Mouse (Mus musculus): ENCODE results near the gene Otx2. TPM values are rescaled to one million over a fixed set of nuclear protein-coding genes. Genes with fewer than 3 reads are reported as not detected.
A peak's percentile ranks its signal among the peaks of the same experiment; 100 is the strongest.

Otx2 gene
- total RNA-seq, 1 experiment: 12.3 TPM

DNA sequence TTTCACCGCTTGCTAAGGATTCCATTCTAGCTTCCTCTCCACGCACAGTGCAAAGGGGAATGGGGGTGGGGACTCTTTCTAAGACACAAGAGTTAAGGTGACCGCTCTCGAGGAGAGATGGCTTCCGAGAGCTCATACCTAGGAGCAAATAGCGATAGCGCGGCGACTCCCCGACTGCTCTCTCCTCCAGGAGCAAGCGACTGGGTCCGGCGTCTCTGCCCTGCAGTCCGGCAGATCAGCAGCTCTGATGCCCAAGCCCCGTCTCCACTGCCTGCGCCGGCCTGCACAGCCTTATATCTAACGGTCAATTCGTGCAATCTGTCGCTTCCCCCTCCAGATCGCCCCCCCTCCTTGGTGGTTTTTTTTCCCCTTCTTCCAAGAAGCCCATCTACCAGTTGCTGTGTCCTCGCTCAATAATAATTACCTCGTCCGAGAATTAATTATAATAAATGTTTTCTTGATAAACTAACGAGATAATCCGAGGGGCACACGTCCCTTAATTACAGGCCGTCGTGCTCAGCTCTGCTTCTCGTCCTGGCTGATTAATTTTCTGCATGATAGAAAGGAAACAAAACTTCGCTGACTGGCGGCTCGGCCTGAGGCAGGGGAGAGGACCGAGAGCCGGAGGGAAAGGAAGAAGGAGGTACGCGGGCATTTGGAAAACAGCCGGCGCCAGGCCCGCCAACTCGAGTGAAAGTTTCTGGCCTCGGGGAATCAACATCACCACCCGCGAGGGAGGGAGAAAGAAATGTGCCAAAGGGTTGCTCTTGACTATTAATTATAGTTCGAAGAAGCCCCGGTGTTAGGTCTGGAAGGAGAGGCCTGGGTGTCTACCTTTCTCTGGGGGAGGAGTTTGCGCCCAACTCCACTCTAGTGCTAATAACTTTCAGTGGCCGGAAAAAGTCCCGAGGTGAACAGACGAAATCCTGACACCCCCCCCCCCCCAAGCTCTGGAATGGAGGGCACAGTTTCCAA, 8.5 kb downstream of the Otx2 start:
- no peak for DNase-seq (ENCODE audit: low read depth, low spot score)
- peak overlapping the region; percentile 53 to 56 for H3K4me3 ChIP-seq (ENCODE audit: insufficient read depth in 1 of 2, low read depth in 1 of 2, low read length in 2 of 2, poor library complexity in 1 of 2, severe bottlenecking in 1 of 2)
- in situ Hi-C loops (cut with MboI; ENCODE audit: low sequenced_read_pairs in 2 of 2, unreplicated experiment in 2 of 2): no loop called here
- TF ChIP-seq ZC3H11A (IDR thresholded peaks at IDR 0.05; ENCODE audit: borderline replicate concordance, low read depth, low read length): no peak
- no peak for TF ChIP-seq CHD2 (IDR thresholded peaks at IDR 0.05; ENCODE audit: low read depth, low read length)
- TF ChIP-seq MAFK (IDR thresholded peaks at IDR 0.05; ENCODE audit: insufficient read depth, low read depth, low read length): no peak
- TF ChIP-seq ZNF384 (IDR thresholded peaks at IDR 0.05; ENCODE audit: low read depth, low read length): no peak
- no peak for TF ChIP-seq HCFC1 (IDR thresholded peaks at IDR 0.05; ENCODE audit: borderline replicate concordance, insufficient read depth, low read length)
- peaks cover 2% of the 10 kb centered on the region; the same call in 1 of the 2 replicates for H3K36me3 ChIP-seq (ENCODE audit: control insufficient read depth, insufficient read depth, low read length, poor library complexity, severe bottlenecking)
- H3K9ac ChIP-seq (ENCODE audit: insufficient read depth, low read depth, low read length, poor library complexity, severe bottlenecking): peak overlapping the region; percentile 40
- peaks cover 3 to 4% of the 10 kb centered on the region in 2 experiments for H3K4me1 ChIP-seq (ENCODE audit: control insufficient read depth in 2 of 2, insufficient read depth in 2 of 2, low read length in 2 of 2, poor library complexity in 1 of 2)
- H3K27ac ChIP-seq (ENCODE audit: insufficient read depth, low read depth, low read length, poor library complexity, severe bottlenecking): no peak overlapping the region
- no peaks in the 10 kb centered on the region for H3K9me3 ChIP-seq (ENCODE audit: control insufficient read depth, insufficient read depth, low read depth, low read length)

DNA sequence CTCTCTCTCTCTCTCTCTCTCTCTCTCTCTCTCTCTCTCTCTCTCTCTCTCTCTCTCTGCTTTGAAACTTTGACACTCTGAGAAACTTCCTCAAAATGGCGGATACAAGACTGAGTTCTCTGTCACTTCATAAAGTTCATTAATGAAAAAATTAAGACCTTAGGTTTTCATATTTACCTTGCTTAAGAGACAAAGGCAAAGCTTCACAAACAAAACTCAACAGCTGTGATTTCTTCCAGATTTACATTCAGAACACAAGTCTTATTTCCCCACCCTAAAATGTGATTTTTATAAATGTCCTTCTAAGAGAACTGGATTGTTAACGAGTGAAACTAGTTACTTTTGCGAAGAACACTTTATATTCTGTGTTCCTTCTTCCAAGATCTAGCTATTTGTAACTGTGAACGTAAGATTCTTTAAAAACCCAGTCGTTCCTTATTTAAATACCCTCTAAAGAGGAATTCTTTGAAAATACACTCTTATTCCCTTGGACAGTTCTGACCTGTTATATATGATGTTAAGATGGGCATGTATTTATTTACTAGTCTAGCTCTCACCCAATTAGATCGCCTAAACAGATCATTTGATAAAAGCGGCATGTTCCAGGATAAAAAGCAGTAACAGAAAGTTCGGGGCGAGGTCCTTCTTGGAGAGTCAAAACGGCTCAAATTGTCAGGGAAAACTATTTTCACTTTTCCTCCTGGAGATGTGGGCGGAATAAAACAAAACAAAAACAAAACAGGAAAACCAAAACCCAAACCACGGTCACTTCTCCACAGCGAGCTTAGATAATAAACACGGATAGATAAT, 9.4 kb downstream of the Otx2 start:
- Histone ChIP-seq H3K9me3 (ENCODE audit: control insufficient read depth, insufficient read depth, low read depth, low read length) (no peaks in the 10 kb centered on the region), H3K4me1 (ENCODE audit: control insufficient read depth in 2 of 2, insufficient read depth in 2 of 2, low read length in 2 of 2, poor library complexity in 1 of 2) (peaks cover 4 to 5% of the 10 kb centered on the region in 2 experiments), H3K4me3 (ENCODE audit: insufficient read depth in 1 of 2, low read depth in 1 of 2, low read length in 2 of 2, poor library complexity in 1 of 2, severe bottlenecking in 1 of 2) (peak overlapping the region; percentile 53 to 56), H3K36me3 (ENCODE audit: control insufficient read depth, insufficient read depth, low read length, poor library complexity, severe bottlenecking) (peaks cover 3% of the 10 kb centered on the region; the same call in 1 of the 2 replicates), H3K27ac (ENCODE audit: insufficient read depth, low read depth, low read length, poor library complexity, severe bottlenecking) (no peak overlapping the region), H3K9ac (ENCODE audit: insufficient read depth, low read depth, low read length, poor library complexity, severe bottlenecking) (no peak overlapping the region)
- in situ Hi-C loops (cut with MboI; ENCODE audit: low sequenced_read_pairs in 2 of 2, unreplicated experiment in 2 of 2): no loop called here
- TF ChIP-seq MAFK (IDR thresholded peaks at IDR 0.05; ENCODE audit: insufficient read depth, low read depth, low read length) (no peak), ZNF384 (IDR thresholded peaks at IDR 0.05; ENCODE audit: low read depth, low read length) (no peak), CHD2 (IDR thresholded peaks at IDR 0.05; ENCODE audit: low read depth, low read length) (no peak), HCFC1 (IDR thresholded peaks at IDR 0.05; ENCODE audit: borderline replicate concordance, insufficient read depth, low read length) (no peak), ZC3H11A (IDR thresholded peaks at IDR 0.05; ENCODE audit: borderline replicate concordance, low read depth, low read length) (no peak)
- no peak for DNase-seq (ENCODE audit: low read depth, low spot score)

DNA sequence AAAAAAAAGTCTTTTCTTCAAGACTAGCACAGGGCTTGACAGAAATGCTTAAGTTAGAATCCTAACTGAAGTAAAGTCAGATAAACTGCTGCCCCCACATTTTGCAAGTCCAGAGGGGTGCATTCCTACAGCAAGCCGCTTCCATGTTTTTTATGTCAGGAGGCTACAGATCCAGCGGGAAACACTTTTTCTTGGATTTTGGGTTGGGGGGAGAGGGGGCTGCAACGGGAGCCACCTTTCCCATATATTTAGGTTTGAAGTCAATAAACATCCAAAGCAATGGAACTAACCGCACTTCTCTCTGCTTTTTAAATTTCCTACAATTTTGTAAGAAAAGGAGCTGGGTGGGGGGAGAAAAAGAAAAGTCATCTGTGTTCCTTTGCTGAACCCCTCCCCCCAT, 10.1 kb downstream of the Otx2 start:
- Histone ChIP-seq H3K27ac (ENCODE audit: insufficient read depth, low read depth, low read length, poor library complexity, severe bottlenecking) (no peak overlapping the region), H3K9me3 (ENCODE audit: control insufficient read depth, insufficient read depth, low read depth, low read length) (no peaks in the 10 kb centered on the region), H3K36me3 (ENCODE audit: control insufficient read depth, insufficient read depth, low read length, poor library complexity, severe bottlenecking) (peaks cover 8% of the 10 kb centered on the region; the same call in 1 of the 2 replicates), H3K4me3 (ENCODE audit: insufficient read depth in 1 of 2, low read depth in 1 of 2, low read length in 2 of 2, poor library complexity in 1 of 2, severe bottlenecking in 1 of 2) (no peak overlapping the region), H3K4me1 (ENCODE audit: control insufficient read depth in 2 of 2, insufficient read depth in 2 of 2, low read length in 2 of 2, poor library complexity in 1 of 2) (peaks cover 4 to 7% of the 10 kb centered on the region in 2 experiments), H3K9ac (ENCODE audit: insufficient read depth, low read depth, low read length, poor library complexity, severe bottlenecking) (no peak overlapping the region)
- no peak for DNase-seq (ENCODE audit: low read depth, low spot score)
- in situ Hi-C loops (cut with MboI; ENCODE audit: low sequenced_read_pairs in 2 of 2, unreplicated experiment in 2 of 2): no loop called here
- no peak for TF ChIP-seq ZNF384 (IDR thresholded peaks at IDR 0.05; ENCODE audit: low read depth, low read length)
- TF ChIP-seq CHD2 (IDR thresholded peaks at IDR 0.05; ENCODE audit: low read depth, low read length): no peak
- no peak for TF ChIP-seq MAFK (IDR thresholded peaks at IDR 0.05; ENCODE audit: insufficient read depth, low read depth, low read length)
- no peak for TF ChIP-seq HCFC1 (IDR thresholded peaks at IDR 0.05; ENCODE audit: borderline replicate concordance, insufficient read depth, low read length)
- TF ChIP-seq ZC3H11A (IDR thresholded peaks at IDR 0.05; ENCODE audit: borderline replicate concordance, low read depth, low read length): no peak

DNA sequence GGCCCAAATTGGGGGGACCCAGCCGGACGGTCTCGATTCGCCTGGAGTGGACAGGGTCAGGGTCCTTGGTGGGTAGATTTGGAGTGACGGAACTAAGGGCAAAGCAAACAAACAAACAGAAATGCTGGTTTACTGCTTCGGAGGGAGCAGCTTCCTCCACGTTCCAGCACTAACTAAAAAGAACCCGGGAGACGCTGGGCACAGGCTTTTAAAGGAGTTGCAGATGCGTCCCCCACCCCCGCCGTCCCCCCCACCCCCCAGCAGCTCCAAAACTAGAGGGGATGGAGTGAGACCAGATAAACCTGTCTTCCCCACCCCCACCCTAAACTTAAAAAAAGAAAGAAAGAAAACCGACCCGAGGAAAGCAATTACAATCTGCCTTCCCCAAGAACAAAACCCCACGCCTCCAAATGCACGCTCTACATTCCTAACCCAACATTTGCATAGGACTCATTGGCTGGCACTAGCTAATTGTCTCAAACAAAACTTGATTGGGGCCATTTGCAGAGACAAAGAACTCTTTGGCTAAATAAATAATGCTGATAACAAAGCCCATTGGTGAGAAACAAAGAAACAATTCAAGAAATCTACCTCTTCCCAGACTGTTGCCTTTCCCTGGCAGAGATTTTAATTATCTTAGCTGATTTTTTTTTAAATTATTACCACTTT, 10.9 kb downstream of the Otx2 start:
- in situ Hi-C loops (cut with MboI; ENCODE audit: low sequenced_read_pairs in 2 of 2, unreplicated experiment in 2 of 2): no loop called here
- Histone ChIP-seq H3K9ac (ENCODE audit: insufficient read depth, low read depth, low read length, poor library complexity, severe bottlenecking) (peak overlapping the region; percentile 80), H3K27ac (ENCODE audit: insufficient read depth, low read depth, low read length, poor library complexity, severe bottlenecking) (peak overlapping the region; percentile 34; the same call in 1 of the 2 replicates), H3K4me1 (ENCODE audit: control insufficient read depth in 2 of 2, insufficient read depth in 2 of 2, low read length in 2 of 2, poor library complexity in 1 of 2) (peaks cover 5 to 7% of the 10 kb centered on the region in 2 experiments), H3K9me3 (ENCODE audit: control insufficient read depth, insufficient read depth, low read depth, low read length) (no peaks in the 10 kb centered on the region), H3K4me3 (ENCODE audit: insufficient read depth in 1 of 2, low read depth in 1 of 2, low read length in 2 of 2, poor library complexity in 1 of 2, severe bottlenecking in 1 of 2) (peak overlapping the region; percentile 74 to 80), H3K36me3 (ENCODE audit: control insufficient read depth, insufficient read depth, low read length, poor library complexity, severe bottlenecking) (peaks cover 8% of the 10 kb centered on the region; the same call in 1 of the 2 replicates)
- TF ChIP-seq CHD2 (IDR thresholded peaks at IDR 0.05; ENCODE audit: low read depth, low read length) (no peak; the same call in 1 of the 2 replicates), MAFK (IDR thresholded peaks at IDR 0.05; ENCODE audit: insufficient read depth, low read depth, low read length) (no peak), ZC3H11A (IDR thresholded peaks at IDR 0.05; ENCODE audit: borderline replicate concordance, low read depth, low read length) (no peak), HCFC1 (IDR thresholded peaks at IDR 0.05; ENCODE audit: borderline replicate concordance, insufficient read depth, low read length) (no peak), ZNF384 (IDR thresholded peaks at IDR 0.05; ENCODE audit: low read depth, low read length) (0 out of 2 replicates have a peak, but pooled peaks have one; percentile 20)
- peak; percentile 68 for DNase-seq (ENCODE audit: low read depth, low spot score)
